Mouse (Mus musculus): ENCODE data around the gene Ccdc141.

DNA sequence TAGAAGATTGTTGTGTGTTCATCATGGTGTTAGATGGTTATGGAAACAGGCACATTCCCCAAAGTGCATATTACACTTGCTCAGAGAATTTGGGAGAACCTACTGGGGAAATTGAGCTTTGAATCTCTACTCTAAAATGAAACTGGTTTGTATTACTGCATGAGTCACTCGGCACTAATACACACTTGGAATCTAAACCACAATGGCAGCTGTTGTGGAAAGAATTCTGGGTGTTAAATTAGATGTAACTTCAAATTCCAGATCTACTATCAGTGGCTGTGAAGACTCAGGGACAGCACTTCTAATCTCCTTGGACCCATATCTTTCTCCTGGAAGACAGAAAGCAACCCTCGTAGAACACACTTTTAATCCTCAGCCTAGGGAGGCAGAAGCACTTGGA, 149.8 kb downstream of the Ccdc141 start:
- no peak for TF ChIP-seq POLR2A (IDR thresholded peaks at IDR 0.05; ENCODE audit: control insufficient read depth, extremely low read depth, insufficient read depth, low read length, poor library complexity)
- no peak for TF ChIP-seq CTCF (IDR thresholded peaks at IDR 0.05; ENCODE audit: borderline replicate concordance, control insufficient read depth, extremely low read depth, insufficient read depth, low read length, poor library complexity)
